Comparison of ENCODE assay signal across 9 mouse cellular contexts in genomic region chr2:165503259-165504203, GRCm38 (mm10). TPM values are rescaled to one million over a fixed set of nuclear protein-coding genes. Genes with fewer than 3 reads are reported as not detected.
DNase-seq lines count a peak whose midpoint lies in the region; ATAC-seq and TF ChIP-seq lines count a peak whose summit lies in the region.
"Had no signal": no experiment of that assay in that cellular context is flagged by ENCODE, and none has a peak within 500 bp of the region (broad histone marks: within the 10 kb centered on the region; RNA-seq: fewer than 3 reads in every experiment).

Gene Slc2a10, plus strand, starts transcription at chr2:165503787.

- H3K4me2 ChIP-seq in hindbrain, embryonic 13.5 days, result peak within 1 kb of the TSS; percentile 48
- H3K4me2 ChIP-seq in liver, embryonic 14.5 days (ENCODE audit: low read depth), result peak within 1 kb of the TSS; percentile 39
- H3K4me2 ChIP-seq in neural tube, embryonic 14.5 days (ENCODE audit: low read depth, low read length), result peak within 1 kb of the TSS; percentile 42

- H3K4me3 ChIP-seq in testis, adult 2 months (ENCODE audit: control insufficient read depth, low read depth, low read length), result peak within 1 kb of the TSS; percentile 41
- H3K4me3 ChIP-seq in hindbrain, embryonic 13.5 days, result peak within 1 kb of the TSS; percentile 27
- peak within 1 kb of the TSS; percentile 21 to 31; a peak in 3 of 4 replicates for H3K4me3 ChIP-seq in liver, embryonic 14.5 days (ENCODE audit: insufficient read depth in 1 of 2, low read depth in 2 of 2, low read length in 2 of 2)
- peak within 1 kb of the TSS; percentile 16 for H3K4me3 ChIP-seq in neural tube, embryonic 14.5 days (ENCODE audit: low read depth, low read length)
- H3K4me3 ChIP-seq: megakaryocyte, embryonic 14.5 days had no signal

- H3K9ac ChIP-seq in hindbrain, embryonic 13.5 days, result peak within 1 kb of the TSS; percentile 46
- no peak within 1 kb of the TSS for H3K9ac ChIP-seq in liver, embryonic 14.5 days (replicated peaks)
- peak within 1 kb of the TSS; percentile 50 for H3K9ac ChIP-seq in neural tube, embryonic 14.5 days (replicated peaks; ENCODE audit: low read depth, low read length)

- peak; percentile 73 for ATAC-seq in hindbrain, embryonic 13.5 days (ENCODE audit: low FRiP score)
- no peak for ATAC-seq in liver, embryonic 14.5 days (ENCODE audit: insufficient read depth)
- ATAC-seq in neural tube, embryonic 14.5 days (ENCODE audit: low read depth), result peak; percentile 63; the same call in 1 of the 2 replicates
- ATAC-seq in monocyte, adult 5-6 weeks (replicated peaks; ENCODE audit: insufficient number of reproducible peaks, low FRiP score, low TSS enrichment, poor library complexity, severe bottlenecking), result no peak

- no peak for DNase-seq in testis, postnatal 14 days (ENCODE audit: low spot score)
- DNase-seq in gastrocnemius, postnatal 10 days, result peak; percentile 77
- no peak for DNase-seq in liver, embryonic 14.5 days (ENCODE audit: low read depth in 3 of 3, low spot score in 3 of 3)
- DNase-seq in thymus, postnatal 10 days (ENCODE audit: low spot score in 2 of 2), result no peak

- no peaks in the 10 kb centered on the region for H3K36me3 ChIP-seq in testis, adult 2 months (ENCODE audit: control insufficient read depth, insufficient read depth, low read length)
- no peaks in the 10 kb centered on the region for H3K36me3 ChIP-seq in hindbrain, embryonic 13.5 days
- H3K36me3 ChIP-seq in liver, embryonic 14.5 days (replicated peaks; ENCODE audit: control insufficient read depth, insufficient read depth, low read depth), result no peaks in the 10 kb centered on the region
- H3K36me3 ChIP-seq in neural tube, embryonic 14.5 days (ENCODE audit: control insufficient read depth, insufficient read depth, low read length), result no peaks in the 10 kb centered on the region

- TF ChIP-seq CTCF in testis, adult 2 months (IDR thresholded peaks at IDR 0.05; ENCODE audit: control insufficient read depth, insufficient read depth, insufficient replicate concordance, low read depth, low read length), result no peak
- TF ChIP-seq CTCF in liver, embryonic 14.5 days (IDR thresholded peaks at IDR 0.05; ENCODE audit: low read depth), result no peak

- no peak for TF ChIP-seq EP300 in liver, embryonic 14.5 days (IDR thresholded peaks at IDR 0.05; ENCODE audit: low read depth)

- 5% methylated on average over 30 of the region's 32 CpGs for WGBS in hindbrain, embryonic 13.5 days
- 8% methylated on average over 31 of the region's 32 CpGs for WGBS in liver, embryonic 14.5 days (ENCODE audit: insufficient replicate concordance)
- 5% methylated on average over 22 of the region's 32 CpGs for WGBS in neural tube, embryonic 14.5 days

- no peak for TF ChIP-seq POLR2A in testis, adult 2 months (IDR thresholded peaks at IDR 0.05; ENCODE audit: control insufficient read depth, low read depth, low read length)

- no peaks in the 10 kb centered on the region for H3K9me3 ChIP-seq in hindbrain, embryonic 13.5 days
- H3K9me3 ChIP-seq in liver, embryonic 14.5 days (ENCODE audit: control insufficient read depth, low read length), result no peaks in the 10 kb centered on the region
- no peaks in the 10 kb centered on the region for H3K9me3 ChIP-seq in neural tube, embryonic 14.5 days (ENCODE audit: control insufficient read depth, low read length)

- 0 out of 2 replicates have a peak, but pooled peaks cover 2% of the 10 kb centered on the region for H3K4me1 ChIP-seq in testis, adult 2 months (ENCODE audit: control insufficient read depth, insufficient read depth, low read length)
- peaks cover 24% of the 10 kb centered on the region for H3K4me1 ChIP-seq in hindbrain, embryonic 13.5 days (replicated peaks)
- H3K4me1 ChIP-seq in liver, embryonic 14.5 days (replicated peaks; ENCODE audit: control insufficient read depth in 2 of 2, insufficient read depth in 2 of 2, low read length in 1 of 2), result no peaks in the 10 kb centered on the region
- peaks cover 11% of the 10 kb centered on the region; the same call in 1 of the 2 replicates for H3K4me1 ChIP-seq in neural tube, embryonic 14.5 days (ENCODE audit: control insufficient read depth, insufficient read depth, low read length)

- no peaks in the 10 kb centered on the region for H3K27me3 ChIP-seq in testis, adult 2 months (ENCODE audit: control insufficient read depth, insufficient read depth, low read length)
- 0 out of 2 replicates have a peak, but pooled peaks cover 2% of the 10 kb centered on the region for H3K27me3 ChIP-seq in hindbrain, embryonic 13.5 days
- no peaks in the 10 kb centered on the region; the same call in 1 of the 2 replicates for H3K27me3 ChIP-seq in liver, embryonic 14.5 days (ENCODE audit: control insufficient read depth, insufficient read depth, low read length)
- no peaks in the 10 kb centered on the region for H3K27me3 ChIP-seq in neural tube, embryonic 14.5 days (ENCODE audit: control insufficient read depth, insufficient read depth, low read length)

- H3K27ac ChIP-seq in testis, adult 2 months (ENCODE audit: control insufficient read depth, insufficient read depth, low read depth, low read length), result no peak within 1 kb of the TSS
- peak within 1 kb of the TSS; percentile 25 for H3K27ac ChIP-seq in hindbrain, embryonic 13.5 days
- no peak within 1 kb of the TSS for H3K27ac ChIP-seq in liver, embryonic 14.5 days
- peak within 1 kb of the TSS; percentile 52; the same call in 1 of the 2 replicates for H3K27ac ChIP-seq in neural tube, embryonic 14.5 days (ENCODE audit: low read depth, low read length)

RNA-seq across cellular contexts. Expression of gene Slc2a10, which starts in this region (rescaled TPM):
- polyA plus RNA-seq in testis, adult 2 months (2012; rRNA removed), result 0.26 and 0.94 TPM in 2 replicates
- total RNA-seq in gastrocnemius, postnatal 10 days (2021), result 1 to 10 TPM; 3.4 to 4.9 TPM
- polyA plus RNA-seq in hindbrain, embryonic 13.5 days (2015; fragmentation: Nextera tagmentation; extraction: Ambion mirVana), result 2.8 and 3.1 TPM in 2 replicates
- polyA plus RNA-seq in liver, embryonic 14.5 days (2012; rRNA removed), result 0.16 and 0.23 TPM in 2 replicates
- polyA plus RNA-seq in liver, embryonic 14.5 days (2014; fragmentation: Nextera tagmentation; extraction: Ambion mirVana), result 0.13 and 0.16 TPM in 2 replicates
- polyA plus RNA-seq in neural tube, embryonic 14.5 days (2014; fragmentation: Nextera tagmentation; extraction: Ambion mirVana), result 1.1 and 2.3 TPM in 2 replicates
- 0.68 TPM in 1 of 3 replicates, not detected in the others for total RNA-seq in monocyte, adult 5-6 weeks (2017)

Comparison
In these comparisons a context has a peak if more than half of its experiments do, and no peak if none do; other contexts are left out.
1. H3K27ac ChIP-seq: peak in hindbrain, embryonic 13.5 days (single experiment) and neural tube, embryonic 14.5 days (single experiment); none in testis, adult 2 months (single experiment) and liver, embryonic 14.5 days (single experiment).
2. ATAC-seq: peak in hindbrain, embryonic 13.5 days (single experiment) and neural tube, embryonic 14.5 days (single experiment); none in liver, embryonic 14.5 days (single experiment) and monocyte, adult 5-6 weeks (single experiment).
3. Peak in every context shown above with its lines, with median percentiles within 50 percentile points of each other: H3K4me3 ChIP-seq and H3K4me2 ChIP-seq.